Mouse (Mus musculus): ENCODE results near the gene Rnft1.
A peak's percentile ranks its signal among the peaks of the same experiment; 100 is the strongest.

The Rnft1 gene

DNA sequence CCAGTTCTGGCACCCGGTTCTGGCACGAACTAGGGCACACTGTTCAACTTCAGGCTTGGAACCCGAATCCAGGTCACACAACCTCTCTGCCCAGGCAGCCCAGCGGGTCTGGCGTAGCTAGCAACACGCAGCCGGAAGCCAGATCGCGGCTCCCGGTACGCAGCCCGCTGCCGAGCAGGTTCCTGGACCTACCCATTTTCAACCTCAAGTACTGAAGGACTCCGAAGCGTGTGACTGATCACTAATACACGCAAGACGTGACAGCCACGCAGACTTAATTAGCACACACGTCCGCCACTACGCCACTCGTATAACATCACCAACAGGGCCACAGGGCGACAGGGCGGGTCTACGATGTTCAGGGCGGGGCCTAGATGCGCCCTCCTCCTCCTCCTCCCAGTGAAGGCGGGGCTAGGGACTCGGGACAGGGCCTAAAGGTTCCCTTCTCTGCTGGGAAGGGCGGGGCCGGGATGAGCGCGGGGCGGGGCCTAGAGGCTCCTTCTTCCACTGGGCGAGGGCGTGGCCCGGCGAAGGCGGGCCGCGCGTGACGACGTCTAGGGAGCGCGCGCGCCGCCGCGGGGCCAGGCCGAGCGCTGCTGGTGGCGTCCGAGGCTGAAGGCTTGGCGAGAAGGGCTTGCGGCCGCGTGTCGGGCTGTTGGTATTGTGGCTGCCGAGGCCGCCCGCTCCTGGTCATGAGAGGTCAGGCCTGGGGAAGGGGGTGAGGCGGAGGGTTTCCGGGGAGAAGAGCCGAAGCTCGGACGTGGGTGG lies at the start of gene Rnft1:
Rnft1 (plus strand) TSS at position 557 of the 768 bp plus-strand sequence.
- DNase-seq (ENCODE audit: low spot score): peak; percentile 97

DNA sequence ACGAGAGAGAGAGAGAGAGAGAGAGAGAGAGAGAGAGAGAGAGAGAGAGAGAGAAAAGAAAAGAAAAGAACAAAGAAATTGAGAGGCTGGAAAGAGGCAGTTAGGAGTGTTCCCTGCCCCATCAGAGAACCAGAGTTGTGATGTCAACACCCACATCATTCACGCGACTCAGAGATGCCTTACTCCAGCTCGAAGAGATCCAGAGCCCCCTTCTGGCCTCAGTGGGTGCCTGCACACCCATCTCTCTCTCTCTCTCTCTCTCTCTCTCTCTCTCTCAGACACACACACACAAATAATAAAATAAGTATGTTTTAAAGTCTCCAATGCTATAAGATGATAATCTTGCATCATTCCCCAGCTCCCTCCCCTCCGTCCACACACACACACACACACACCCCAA lies 47.6 kb upstream of the Rnft1 start:
- DNase-seq (ENCODE audit: low spot score): no peak

DNA sequence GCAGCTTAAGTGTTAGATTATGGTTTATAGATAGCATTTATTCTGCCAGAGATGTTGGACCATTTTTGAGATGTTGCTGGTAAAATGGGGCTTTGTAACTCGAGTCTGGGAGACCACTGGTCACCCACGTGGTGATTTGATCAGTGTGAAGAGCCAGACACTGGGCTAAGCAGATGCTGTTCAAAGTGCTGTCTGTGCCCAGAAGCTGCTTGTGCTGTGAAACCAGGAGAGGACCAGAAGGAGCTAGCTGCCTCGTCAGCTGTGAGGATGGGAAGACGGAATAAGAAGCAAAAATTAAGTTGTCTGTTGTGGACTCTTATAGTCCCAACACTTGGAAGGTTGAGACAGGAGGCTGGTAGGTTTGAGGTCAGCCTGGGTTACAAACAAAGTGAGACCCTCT lies 46.2 kb upstream of the Rnft1 start:
- DNase-seq (ENCODE audit: low spot score): no peak

DNA sequence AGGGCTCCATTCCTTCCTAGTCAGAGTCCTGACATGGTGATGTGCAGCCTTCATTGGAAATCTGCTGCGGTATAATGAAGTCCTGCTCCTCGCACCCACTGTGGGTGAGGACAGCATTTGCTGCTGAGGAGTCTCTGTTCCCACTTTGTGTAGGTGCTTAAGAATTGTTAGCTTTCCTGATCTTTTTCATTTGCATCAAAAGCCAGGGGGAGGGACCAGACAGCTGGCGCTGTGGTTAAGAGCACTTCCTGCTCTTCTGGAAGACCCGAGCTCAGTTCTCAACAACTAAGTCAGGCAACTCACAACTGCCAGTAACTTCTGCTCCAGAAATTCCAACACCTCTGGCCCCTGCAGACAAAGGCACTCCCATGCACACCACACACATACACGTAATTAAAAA lies 43.7 kb upstream of the Rnft1 start:
- DNase-seq (ENCODE audit: low spot score): no peak

- no peak for DNase-seq (ENCODE audit: low spot score)
Observed at GRCm38 (mm10) chr11:86453991-86454390, 30.5 kb upstream of the Rnft1 start.

DNA sequence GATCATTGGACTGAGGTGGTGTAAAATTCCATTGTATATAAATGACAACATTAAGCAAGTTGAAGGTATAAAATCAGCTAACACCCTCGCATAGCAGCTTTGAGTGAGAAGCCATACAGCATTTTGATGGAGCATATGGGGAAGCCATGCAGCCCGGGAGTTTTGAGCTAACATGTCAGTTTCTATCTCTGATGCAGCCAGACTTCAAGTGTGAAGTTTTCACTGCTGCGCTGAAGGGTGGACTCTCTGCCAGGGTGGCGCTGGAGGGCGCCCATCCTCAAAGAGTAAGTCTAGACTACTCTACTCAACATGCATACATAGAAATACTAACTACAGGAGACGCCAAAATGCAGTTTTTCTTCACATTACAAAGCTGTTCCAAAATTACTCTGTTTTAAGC lies 26.9 kb upstream of the Rnft1 start:
- DNase-seq (ENCODE audit: low spot score): no peak

- no peak for DNase-seq (ENCODE audit: low spot score)
Observed at GRCm38 (mm10) chr11:86458866-86459265, 25.6 kb upstream of the Rnft1 start.

GRCm38 (mm10) chr11:86462579-86462978 lies 21.9 kb upstream of the Rnft1 start:
- DNase-seq (ENCODE audit: low spot score): no peak

GRCm38 (mm10) chr11:86464275-86464674 lies 20.2 kb upstream of the Rnft1 start:
- peak; percentile 54 for DNase-seq (ENCODE audit: low spot score)

GRCm38 (mm10) chr11:86468345-86468744 lies 16.1 kb upstream of the Rnft1 start:
- no peak for DNase-seq (ENCODE audit: low spot score)

DNA sequence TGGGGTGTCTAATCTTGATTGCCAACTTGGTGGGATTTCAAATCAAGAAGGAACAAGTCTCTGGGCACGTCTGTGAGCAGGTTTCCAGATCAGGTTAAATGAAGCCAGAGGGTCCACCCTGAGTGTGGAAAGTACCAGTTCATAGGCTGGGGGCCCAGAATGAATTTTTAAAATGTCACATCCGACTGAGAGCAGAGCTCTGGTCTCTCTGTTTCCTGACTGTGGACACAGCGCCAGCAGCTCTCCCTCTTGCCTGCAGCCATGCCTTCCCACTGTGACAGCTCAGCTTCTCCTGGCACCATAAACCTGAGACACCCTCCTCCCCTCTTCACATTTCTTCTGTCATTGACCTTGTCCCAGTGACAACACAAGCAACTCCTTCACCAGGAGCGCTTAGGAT lies 15.5 kb upstream of the Rnft1 start:
- no peak for DNase-seq (ENCODE audit: low spot score)

DNA sequence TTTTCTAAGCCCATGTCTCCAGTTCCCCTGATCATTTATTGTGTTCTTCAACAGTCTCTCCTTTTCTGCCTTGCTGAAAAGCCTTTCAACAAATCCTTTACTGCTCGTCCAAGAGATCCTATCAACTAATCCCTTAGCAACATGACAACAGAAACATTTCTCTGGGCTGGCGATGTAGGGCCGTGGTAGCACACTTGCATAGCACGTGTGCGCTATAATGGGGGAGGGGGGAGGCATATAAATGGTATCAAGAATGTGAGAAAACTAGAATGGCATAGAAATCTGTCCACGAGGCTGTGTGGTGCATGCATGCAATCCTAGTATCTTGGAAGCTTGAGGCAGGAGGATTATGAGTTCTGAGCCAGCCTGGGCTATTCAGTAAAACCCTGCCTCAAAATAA lies 12.7 kb upstream of the Rnft1 start:
- DNase-seq (ENCODE audit: low spot score): no peak

DNA sequence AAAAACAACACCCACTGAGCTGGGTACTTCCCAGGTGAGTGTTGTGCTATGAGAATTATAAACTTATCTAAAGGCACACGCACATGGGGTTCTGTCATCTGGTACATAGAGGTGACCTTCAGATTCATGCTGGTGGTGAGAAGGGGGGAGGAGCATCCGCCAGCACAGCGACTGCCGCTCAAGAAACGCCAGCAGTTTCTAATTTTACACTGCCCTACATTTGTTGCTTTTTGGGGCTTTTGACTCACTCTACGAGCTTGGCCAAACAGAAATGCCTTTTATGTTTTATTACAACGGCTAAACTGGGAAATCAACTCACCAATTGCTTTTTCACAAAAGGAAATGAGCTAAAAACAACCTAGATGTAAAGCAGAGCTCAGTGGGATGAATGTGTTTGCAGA lies 11.7 kb upstream of the Rnft1 start:
- DNase-seq (ENCODE audit: low spot score): no peak

GRCm38 (mm10) chr11:86473576-86473975 lies 10.9 kb upstream of the Rnft1 start:
- no peak for DNase-seq (ENCODE audit: low spot score)

DNA sequence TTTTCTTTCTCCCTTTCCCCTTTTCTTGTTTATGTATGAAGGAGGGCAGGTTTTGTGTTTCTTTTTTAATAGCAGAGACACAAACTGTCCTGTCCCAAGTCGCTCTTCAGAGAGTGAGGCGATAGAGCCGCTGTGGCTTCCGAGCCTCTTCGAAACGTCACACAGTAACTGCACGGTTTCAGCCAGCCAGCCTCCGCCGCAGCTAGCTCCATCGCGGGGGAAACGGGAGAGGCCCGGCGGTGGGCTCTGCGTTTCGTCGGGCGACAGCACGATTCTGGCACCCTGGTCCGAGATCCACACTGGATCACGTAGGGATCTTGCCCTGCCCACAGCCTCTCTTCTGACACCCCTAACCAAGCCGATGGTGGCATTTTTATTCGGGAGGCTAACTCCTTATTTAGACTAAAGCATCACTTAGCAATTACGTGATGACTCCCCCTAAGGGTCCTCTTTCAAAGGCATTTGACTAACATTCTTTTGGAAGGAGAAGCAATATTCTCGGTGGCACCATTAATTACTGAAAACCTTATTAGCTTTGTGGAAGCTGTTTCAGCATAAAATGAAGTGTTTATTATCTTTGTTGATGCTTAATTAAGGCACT lies 553 bp downstream of the Rnft1 start:
- peak; percentile 35 for DNase-seq (ENCODE audit: low spot score)

GRCm38 (mm10) chr11:86490782-86491181 lies 6.3 kb downstream of the Rnft1 start:
- no peak for DNase-seq (ENCODE audit: low spot score)

GRCm38 (mm10) chr11:86497356-86497755 lies 12.9 kb downstream of the Rnft1 start:
- DNase-seq (ENCODE audit: low spot score): no peak

DNA sequence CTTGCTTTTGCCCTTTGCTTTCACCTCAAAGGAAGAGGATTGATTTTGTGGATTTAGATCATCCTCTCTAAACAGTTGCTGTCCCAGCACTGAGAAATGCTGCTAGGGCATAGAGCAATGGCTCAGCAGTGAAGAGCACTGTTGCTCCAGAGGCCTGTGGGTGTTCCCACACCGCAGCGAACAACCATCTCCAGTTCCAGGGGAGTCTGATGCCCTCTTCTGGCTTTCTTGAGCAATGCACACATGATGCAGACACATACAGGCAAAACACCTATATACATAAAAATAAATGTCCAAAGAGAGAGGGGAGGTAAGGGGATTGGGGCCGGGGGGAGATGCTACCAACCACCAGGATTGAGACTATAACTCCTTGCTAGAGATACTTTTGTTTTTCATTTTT lies 13.5 kb downstream of the Rnft1 start:
- no peak for DNase-seq (ENCODE audit: low spot score)

DNA sequence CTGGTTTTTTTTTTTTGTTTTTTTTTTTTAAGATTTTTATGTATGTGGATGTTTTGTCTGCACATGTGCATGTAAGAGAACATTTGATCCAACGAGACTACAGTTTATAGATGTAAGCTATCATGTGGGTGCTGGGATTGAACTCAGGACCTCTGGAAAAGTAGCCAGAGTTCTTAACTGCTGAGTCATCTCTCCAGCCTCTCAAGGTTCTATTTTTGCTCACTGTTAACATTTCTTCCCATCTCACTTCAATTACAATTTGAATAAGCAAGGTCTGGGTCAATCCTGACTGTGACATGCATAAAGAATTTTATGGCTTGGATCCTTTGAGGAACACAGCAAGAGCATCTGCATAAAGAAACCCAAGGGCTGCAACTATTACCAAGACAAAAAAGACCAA lies 16.3 kb downstream of the Rnft1 start:
- no peak for DNase-seq (ENCODE audit: low spot score)

DNA sequence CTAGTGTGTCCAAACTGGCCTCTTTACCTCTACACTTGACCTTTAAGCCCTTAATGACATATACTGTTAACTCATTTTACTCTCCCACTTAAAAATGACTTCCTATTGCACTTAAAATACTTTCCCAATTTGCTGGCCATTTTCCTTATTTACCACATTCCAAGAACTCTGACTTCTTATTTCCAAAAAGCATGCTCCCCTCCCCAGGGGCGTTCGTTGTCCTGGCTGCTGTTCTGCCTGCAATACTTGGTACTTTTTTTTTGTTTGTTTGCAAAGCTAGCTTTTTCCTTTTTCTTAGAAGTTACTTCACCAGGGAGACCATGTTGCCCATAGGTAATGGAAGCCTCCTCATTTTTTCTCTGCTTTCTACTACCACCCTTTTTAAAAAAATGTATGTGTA lies 18.7 kb downstream of the Rnft1 start:
- no peak for DNase-seq (ENCODE audit: low spot score)

DNA sequence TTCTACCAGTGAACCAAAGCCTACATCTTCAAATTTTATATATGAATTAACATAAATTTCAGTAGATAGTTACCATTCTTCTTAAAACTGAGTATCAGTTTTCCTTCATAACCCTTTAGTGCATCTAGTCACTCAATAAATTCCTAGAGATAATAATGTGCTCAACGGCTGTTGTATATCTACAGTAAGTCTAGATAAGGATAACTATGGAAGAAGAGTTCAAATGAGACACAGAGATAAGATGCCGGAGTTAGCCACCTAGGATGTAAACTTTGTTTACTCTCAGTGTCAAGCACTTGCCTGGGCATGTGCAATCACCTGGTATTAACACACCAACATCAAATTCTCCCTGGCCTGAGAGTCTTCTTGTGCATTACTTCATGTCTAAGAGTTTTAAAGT lies 22.9 kb downstream of the Rnft1 start:
- no peak for DNase-seq (ENCODE audit: low spot score)

- DNase-seq (ENCODE audit: low spot score): no peak
Observed at GRCm38 (mm10) chr11:86507991-86508390, 23.5 kb downstream of the Rnft1 start.

DNA sequence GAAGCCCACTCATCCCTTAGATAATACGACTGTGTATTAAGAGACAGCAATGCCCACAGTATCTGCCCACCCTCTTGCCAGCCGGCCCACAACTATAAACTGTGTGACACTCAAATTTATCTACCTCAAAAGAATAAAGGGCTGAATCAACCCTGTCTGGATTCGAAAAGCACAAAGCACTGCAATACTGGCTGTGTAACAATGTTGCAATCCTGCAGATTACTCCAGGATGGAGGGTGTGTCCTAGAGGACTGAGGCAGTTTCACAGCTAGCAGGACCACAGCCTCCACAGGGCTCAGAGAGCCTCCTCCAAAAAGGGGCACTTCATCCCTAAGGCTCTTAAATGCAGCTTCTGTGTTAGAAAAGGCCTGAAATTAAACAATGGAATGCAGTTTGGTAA lies 32.2 kb downstream of the Rnft1 start:
- no peak for DNase-seq (ENCODE audit: low spot score)

GRCm38 (mm10) chr11:86517229-86517628 lies 32.8 kb downstream of the Rnft1 start:
- DNase-seq (ENCODE audit: low spot score): no peak

Measured in urinary bladder, postnatal 25 days (tissue).